9 mouse cellular contexts compared by ENCODE assay signal in the genomic region with DNA sequence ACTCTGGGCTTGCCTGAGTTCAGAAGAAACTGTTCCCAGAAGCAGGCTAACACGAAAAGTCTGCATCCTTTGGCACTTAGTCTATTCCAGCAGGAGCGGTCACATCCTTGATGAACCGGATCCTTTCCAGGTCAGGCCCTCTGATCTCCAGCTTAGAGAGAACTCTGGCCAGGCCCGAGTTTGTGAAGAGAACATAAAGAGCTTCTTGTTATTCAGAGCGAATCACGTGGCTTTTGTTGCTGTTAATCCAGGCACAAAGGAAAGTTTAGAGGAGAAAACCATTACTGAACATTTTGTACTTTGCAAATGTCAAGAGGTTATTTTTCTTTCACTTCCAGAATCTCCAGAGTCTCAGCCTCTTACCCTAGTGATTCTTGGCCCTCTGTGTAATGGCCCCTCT. TPM values are rescaled to one million over a fixed set of nuclear protein-coding genes. Genes with fewer than 3 reads are reported as not detected.
A peak's percentile ranks its signal among the peaks of the same experiment; 100 is the strongest.
DNase-seq lines count a peak whose midpoint lies in the region; ATAC-seq and TF ChIP-seq lines count a peak whose summit lies in the region.
"Had no signal": no experiment of that assay in that cellular context is flagged by ENCODE, and none has a peak within 500 bp of the region (broad histone marks: within the 10 kb centered on the region; RNA-seq: fewer than 3 reads in every experiment).

No protein-coding gene starts in this region.

- no peaks in the 10 kb centered on the region for H3K27me3 ChIP-seq in kidney, postnatal 0 days (ENCODE audit: insufficient read depth, low read length)
- H3K27me3 ChIP-seq in ES-Bruce4 (ENCODE audit: control insufficient read depth, insufficient read depth, low read length, poor library complexity, severe bottlenecking), result no peaks in the 10 kb centered on the region
- H3K27me3 ChIP-seq: forebrain, embryonic 13.5 days had no signal

- 0 out of 2 replicates have a peak, but pooled peaks cover 12% of the 10 kb centered on the region for H3K4me1 ChIP-seq in kidney, postnatal 0 days (replicated peaks; ENCODE audit: insufficient read depth, low read length)
- peaks cover 20% of the 10 kb centered on the region for H3K4me1 ChIP-seq in ES-Bruce4 (ENCODE audit: control insufficient read depth, insufficient read depth, low read length)

- no peak for ATAC-seq in kidney, postnatal 0 days (replicated peaks; ENCODE audit: low FRiP score, low read depth)
- no peak for ATAC-seq in megakaryocyte-erythroid progenitor cell, adult 5-6 weeks (replicated peaks; ENCODE audit: low FRiP score, low TSS enrichment, poor library complexity, severe bottlenecking)
- ATAC-seq: forebrain, embryonic 13.5 days had no signal

- peak; percentile 44; the same call in 1 of the 2 replicates for TF ChIP-seq EP300 in ES-Bruce4 (IDR thresholded peaks at IDR 0.05; ENCODE audit: insufficient read depth, low read depth, low read length)

- intact Hi-C loops in heart, postnatal 14 days (cut with DNase I), result no loop called here

- peak; percentile 30 for DNase-seq in kidney, postnatal 0 days (ENCODE audit: low spot score)
- no peak for DNase-seq in kidney, adult 11 months
- peak; percentile 94 for DNase-seq in R1 (ENCODE audit: low read depth, low spot score)
- DNase-seq in heart, postnatal 14 days, result peak; percentile 21 to 46
- no peak for DNase-seq in spleen, adult 18-20 months
- DNase-seq in neural tube, embryonic 10.5 days (ENCODE audit: extremely low spot score, low spot score), result no peak

- no peaks in the 10 kb centered on the region for H3K36me3 ChIP-seq in kidney, postnatal 0 days (ENCODE audit: insufficient read depth, low read length)
- peaks cover 3% of the 10 kb centered on the region for H3K36me3 ChIP-seq in ES-Bruce4 (ENCODE audit: control insufficient read depth, insufficient read depth, low read length, poor library complexity, severe bottlenecking)

- H3K9ac ChIP-seq in kidney, postnatal 0 days (ENCODE audit: low read depth, low read length), result no peak overlapping the region
- H3K9ac ChIP-seq in ES-Bruce4 (ENCODE audit: low read depth, poor library complexity, severe bottlenecking), result 0 out of 2 replicates have a peak overlapping the region, but pooled peaks have one; percentile 32
- H3K9ac ChIP-seq: forebrain, embryonic 13.5 days had no signal

- no peak overlapping the region for H3K4me2 ChIP-seq in kidney, postnatal 0 days (ENCODE audit: low read length)
- H3K4me2 ChIP-seq: forebrain, embryonic 13.5 days had no signal

- H3K9me3 ChIP-seq in kidney, postnatal 0 days (replicated peaks; ENCODE audit: low read length), result no peaks in the 10 kb centered on the region
- no peaks in the 10 kb centered on the region for H3K9me3 ChIP-seq in ES-Bruce4 (replicated peaks; ENCODE audit: control insufficient read depth, insufficient read depth, low read length, poor library complexity, severe bottlenecking)
- H3K9me3 ChIP-seq: forebrain, embryonic 13.5 days had no signal

- no peak for TF ChIP-seq POLR2A in ES-Bruce4 (IDR thresholded peaks at IDR 0.05; ENCODE audit: insufficient read depth, low read length)

- peak overlapping the region; percentile 20; the same call in 1 of the 2 replicates for H3K27ac ChIP-seq in kidney, postnatal 0 days
- peak overlapping the region; percentile 99 for H3K27ac ChIP-seq in ES-Bruce4 (ENCODE audit: insufficient read depth, low read length)
- H3K27ac ChIP-seq: forebrain, embryonic 13.5 days had no signal

- no peak overlapping the region for H3K4me3 ChIP-seq in kidney, postnatal 0 days (replicated peaks; ENCODE audit: low read depth, low read length)
- no peak overlapping the region for H3K4me3 ChIP-seq in ES-Bruce4 (ENCODE audit: low read depth, low read length)
- H3K4me3 ChIP-seq: forebrain, embryonic 13.5 days had no signal

- no peak for TF ChIP-seq CTCF in kidney, postnatal 0 days (IDR thresholded peaks at IDR 0.05; ENCODE audit: low read depth)
- TF ChIP-seq CTCF in ES-Bruce4 (IDR thresholded peaks at IDR 0.05; ENCODE audit: low read depth, low read length), result no peak

- 55% methylated on average over 6 of the region's 6 CpGs for WGBS in kidney, postnatal 0 days

RNA-seq across cellular contexts. Expression of gene Psma6, which starts 1.9 kb away (rescaled TPM):
- polyA plus RNA-seq in kidney, postnatal 0 days (2015; fragmentation: Nextera tagmentation; extraction: Ambion mirVana), result 415 and 419 TPM in 2 replicates
- polyA plus RNA-seq in ES-Bruce4 (2011; ENCODE audit: insufficient read depth, insufficient read length, low read depth, missing spikeins), result 308 and 323 TPM in 2 replicates
- 100 to 1,000 TPM; 160 to 168 TPM for total RNA-seq in heart, postnatal 14 days (2021)
- total RNA-seq in megakaryocyte-erythroid progenitor cell, adult 5-6 weeks (2014; fragmentation: Nextera tagmentation), result 335 and 357 TPM in 2 replicates
- total RNA-seq in megakaryocyte-erythroid progenitor cell, adult 5-6 weeks (2017), result 358 and 418 TPM in 2 replicates

Comparison
In these comparisons a context has a peak if more than half of its experiments do, and no peak if none do; other contexts are left out.
1. DNase-seq: peak in kidney, postnatal 0 days (single experiment), R1 (single experiment) and heart, postnatal 14 days (2 of 2); none in kidney, adult 11 months (single experiment), spleen, adult 18-20 months (0 of 2) and neural tube, embryonic 10.5 days (single experiment).